Mouse (Mus musculus) left cerebral cortex, adult 8-10 months (tissue): Measurements from ENCODE around the gene Zswim5. TPM values are rescaled to one million over a fixed set of nuclear protein-coding genes. Genes with fewer than 3 reads are reported as not detected.
A peak's percentile ranks its signal among the peaks of the same experiment; 100 is the strongest.
"Not testable (repeated sequence)": the region's sequence is repeated elsewhere in the genome, so short reads cannot be mapped to it uniquely, and the experiment has no call there.

Source experiments
- DNase-seq, 2 experiments: peaks; one replicate each; pipeline ENCODE4 v3.0.0; 2022; ENCODE audit warnings: low spot score in 2 of 2
- total RNA-seq, 4 experiments: library from RNA; stranded (reverse); gene quantifications; 2 replicates each; pipeline ENCODE4 v1.2.4; 2022

The Zswim5 gene
- 10 to 100 TPM; 11.4 to 13.9 (median 12.4) TPM for total RNA-seq

- DNase-seq, result peak; percentile 51 to 72
Measured at GRCm38 (mm10) chr4:116876995-116877728, at the start of gene Zswim5. TSS of gene Zswim5 (plus strand) at chr4:116877376.

DNA sequence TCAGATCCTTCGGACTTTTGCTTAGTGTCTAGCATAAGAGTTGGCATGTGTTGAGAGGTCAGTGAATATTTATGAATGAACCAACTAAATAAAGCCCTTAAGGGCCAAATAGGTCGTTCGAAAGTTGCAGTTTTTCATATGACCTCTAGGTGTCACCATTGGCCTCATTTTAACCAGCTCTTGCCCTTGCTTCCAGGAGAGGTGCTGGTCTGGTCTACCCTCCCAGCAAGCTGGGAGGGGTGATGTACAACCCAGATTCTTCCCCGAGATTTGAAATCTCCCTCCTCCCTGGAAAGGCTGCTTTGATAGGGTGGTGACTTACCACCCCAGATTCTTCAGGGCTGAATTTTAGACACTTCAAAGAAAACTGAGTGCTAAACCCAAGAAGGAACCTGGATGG is 49.4 kb upstream of the Zswim5 start:
- no peak for DNase-seq

DNA sequence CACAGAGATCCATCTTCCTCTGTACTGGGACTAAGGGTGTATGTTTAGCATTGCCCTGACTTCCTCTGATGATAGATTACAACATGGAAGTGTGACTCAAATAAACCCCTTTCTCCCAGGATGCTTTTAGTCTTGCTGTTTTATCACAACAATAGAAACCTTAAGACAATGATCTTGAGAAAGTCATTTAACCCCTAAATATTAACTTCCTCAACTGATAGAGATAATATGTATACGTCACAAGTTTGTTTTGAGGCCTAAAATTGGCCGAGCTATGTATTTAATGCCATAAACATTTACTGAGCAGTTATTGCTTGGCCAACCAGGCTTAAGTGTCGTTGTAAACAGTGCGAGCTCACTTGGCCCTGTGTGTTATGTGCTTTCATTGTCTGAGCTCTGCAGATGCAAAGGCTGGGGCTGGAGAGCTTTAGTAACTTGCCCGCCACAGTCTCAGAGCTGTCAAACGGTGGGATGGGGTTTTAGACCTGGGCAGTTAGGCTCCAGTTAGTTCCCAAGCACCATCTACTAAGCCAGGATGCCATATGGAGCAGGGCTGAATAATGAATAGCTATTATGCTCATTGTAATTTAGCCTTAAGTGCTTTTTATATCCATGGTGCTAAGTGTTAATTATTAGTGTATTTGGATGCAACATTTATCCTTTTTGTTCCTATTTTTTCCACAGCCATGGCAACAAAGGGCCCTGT is 47.7 kb upstream of the Zswim5 start:
- no peak for DNase-seq

DNA sequence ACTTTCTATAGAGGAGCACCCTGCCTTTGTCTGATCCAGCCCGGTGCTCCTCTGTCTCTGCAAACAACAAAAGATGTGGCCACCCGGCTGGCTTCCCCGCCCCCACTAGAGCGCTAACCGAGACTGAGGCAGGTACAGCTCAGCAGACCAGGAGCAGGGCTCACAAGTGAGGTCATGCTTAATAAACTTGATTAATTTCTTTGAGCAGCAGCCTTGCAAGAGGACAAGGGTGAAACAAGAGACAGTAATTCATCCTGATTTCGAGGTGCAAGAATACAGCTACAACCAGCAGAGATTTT is 47.2 kb upstream of the Zswim5 start:
- DNase-seq, result no peak

DNA sequence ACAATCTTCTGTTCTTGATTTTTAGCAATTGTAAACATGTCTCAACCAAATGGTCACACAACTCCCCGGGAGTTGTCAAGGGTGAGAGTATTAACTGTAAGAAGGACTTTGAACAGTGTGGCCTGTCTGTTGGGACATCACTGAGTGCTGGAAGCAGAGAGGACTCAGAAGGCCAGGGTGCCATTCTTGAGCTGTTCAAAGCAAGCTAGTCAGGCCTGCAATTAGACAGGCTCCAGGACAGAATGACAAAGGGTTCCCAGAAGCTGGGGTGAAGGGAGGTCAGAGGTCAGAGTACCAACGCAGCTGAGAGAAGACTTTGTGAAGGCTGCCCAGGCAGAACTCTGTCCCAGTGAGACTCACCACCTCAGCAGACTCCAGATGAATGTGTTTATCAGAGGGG is 38.2 kb upstream of the Zswim5 start:
- no peak for DNase-seq

DNA sequence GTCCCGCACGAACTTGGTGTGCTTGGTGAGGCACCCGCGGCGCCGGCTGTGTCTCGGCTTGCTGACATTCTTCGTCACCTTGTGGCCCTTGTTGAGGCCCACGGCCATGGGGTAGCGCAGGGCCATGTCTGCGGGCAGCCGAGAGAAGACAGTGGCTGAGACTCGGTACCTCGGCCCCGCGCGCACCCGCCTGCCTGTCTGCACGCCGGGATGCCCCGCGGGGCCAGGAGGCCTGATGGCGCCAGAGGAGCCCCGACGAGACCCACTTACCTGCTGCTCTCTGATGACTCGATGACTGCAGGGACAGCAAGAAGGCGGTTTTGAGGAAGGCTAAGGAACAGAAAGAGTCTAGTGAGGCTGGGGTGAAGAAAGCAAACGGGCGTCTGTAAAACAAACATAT is 37.1 kb upstream of the Zswim5 start:
- DNase-seq, result not testable (repeated sequence)

DNA sequence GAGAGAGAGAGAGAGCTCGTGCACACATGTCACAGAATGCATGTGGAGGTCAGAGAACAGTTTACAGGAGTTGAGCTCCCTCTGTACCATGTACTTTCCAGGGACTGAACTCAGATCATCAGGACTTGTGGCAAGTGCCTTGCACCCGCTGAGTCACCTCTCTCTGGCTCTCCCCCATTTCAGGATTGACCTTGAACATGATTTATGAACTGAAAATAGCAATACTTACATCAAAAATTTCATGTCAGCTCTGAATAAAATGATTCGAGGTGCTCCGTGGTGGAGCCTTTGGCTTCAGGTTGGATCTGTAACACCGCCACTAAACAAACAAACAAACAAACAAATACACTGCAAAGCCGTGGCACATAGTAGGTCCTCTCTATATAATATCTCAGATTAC is 36.3 kb upstream of the Zswim5 start:
- no peak for DNase-seq

DNA sequence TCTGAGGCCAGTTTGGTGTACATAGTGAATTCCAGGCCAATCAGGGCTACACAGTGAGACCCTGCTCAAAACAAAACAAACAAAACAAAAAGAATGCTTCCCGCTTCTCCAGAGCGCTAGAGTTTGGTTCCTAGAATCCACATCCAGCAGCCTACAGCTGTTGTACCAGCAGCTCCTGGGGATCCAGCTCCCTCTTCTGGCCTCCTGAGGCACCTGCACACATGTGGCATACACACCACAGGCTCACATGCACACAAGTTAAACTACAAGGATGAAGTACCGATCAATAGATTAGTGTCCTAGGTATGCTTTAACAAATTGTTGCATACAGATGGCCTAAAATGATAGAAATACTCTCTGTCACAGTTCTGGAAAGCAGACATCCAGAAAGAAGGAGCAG is 32.9 kb upstream of the Zswim5 start:
- no peak for DNase-seq

GRCm38 (mm10) chr4:116849901-116850300 is 27.3 kb upstream of the Zswim5 start:
- DNase-seq, result no peak

- DNase-seq, result no peak
Measured at GRCm38 (mm10) chr4:116854286-116854685, 22.9 kb upstream of the Zswim5 start.

DNA sequence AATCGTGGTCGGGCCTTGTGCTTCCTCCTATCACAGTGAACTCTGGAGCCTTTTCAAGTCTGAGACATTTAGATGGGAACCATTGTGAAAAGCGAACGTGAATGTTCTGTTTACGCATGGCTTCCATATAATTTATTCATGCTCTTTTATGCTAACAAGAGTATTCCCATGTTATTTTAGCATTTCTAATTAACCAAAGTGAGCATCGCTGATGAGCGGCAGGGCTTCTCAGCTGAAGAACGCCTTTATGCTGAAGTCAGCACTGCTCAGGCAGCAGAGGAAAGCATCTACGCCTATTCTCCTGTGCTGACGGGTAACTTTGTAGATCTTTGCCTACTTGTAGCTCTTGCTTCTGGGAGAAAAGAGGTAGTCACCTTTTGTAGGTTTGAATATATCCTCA is 20.0 kb upstream of the Zswim5 start:
- DNase-seq, result no peak

DNA sequence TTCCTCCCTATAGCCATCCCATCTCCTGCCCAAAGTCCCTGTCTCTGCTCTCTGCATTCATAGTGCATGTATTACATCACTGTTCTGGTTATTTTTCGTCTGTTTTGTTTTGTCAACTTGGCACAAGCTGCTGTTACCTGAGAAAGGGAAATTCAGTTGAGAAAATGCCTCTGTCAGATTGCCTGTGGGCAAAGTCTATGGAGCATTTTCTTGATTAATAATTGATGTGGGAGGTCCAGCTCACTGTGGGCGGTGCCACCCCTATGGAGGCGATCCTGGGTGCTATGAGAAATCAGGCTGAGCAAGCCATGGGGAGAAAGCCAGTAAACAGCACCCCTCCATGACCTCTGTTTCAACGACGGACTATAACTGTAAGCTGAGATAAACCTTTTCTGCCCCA is 17.5 kb upstream of the Zswim5 start:
- no peak for DNase-seq

DNA sequence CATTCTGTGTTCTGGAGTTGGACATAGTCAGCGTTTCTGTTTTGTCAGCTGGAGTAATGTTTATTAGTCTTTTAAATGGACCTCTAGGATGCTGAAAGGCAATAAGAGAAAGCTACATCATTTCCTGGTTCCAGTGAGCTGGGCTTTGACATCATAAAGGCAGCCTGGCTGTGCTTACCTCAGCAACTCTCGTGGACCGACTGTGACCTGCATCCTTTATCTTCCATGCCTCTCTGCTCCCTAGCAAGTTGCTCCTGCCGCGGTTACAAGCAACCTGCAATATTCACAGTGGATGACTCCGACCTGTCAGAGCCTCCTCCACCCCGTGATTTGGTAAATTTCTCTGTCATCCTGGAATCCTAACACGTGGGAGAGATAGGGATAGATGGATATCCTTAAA is 15.2 kb upstream of the Zswim5 start:
- no peak for DNase-seq

DNA sequence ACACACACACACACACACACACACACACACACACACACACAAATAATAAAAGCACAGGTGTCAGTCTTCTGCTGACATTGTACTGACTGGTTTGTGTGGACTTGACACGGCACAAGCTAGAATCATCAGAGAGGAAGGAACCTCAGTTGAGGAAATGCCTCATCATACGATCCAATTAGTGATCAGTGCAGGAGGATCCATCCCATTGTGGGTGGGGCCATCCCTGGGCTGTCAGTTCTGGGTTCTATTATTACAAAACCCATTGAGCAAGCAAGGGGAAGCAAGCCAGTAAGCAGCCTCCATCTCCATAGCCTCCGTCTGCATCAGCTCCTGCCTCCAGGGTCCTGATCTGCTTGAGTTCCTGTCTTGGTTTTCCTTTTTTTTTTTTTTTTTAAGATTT is 7.3 kb upstream of the Zswim5 start:
- DNase-seq, result no peak

DNA sequence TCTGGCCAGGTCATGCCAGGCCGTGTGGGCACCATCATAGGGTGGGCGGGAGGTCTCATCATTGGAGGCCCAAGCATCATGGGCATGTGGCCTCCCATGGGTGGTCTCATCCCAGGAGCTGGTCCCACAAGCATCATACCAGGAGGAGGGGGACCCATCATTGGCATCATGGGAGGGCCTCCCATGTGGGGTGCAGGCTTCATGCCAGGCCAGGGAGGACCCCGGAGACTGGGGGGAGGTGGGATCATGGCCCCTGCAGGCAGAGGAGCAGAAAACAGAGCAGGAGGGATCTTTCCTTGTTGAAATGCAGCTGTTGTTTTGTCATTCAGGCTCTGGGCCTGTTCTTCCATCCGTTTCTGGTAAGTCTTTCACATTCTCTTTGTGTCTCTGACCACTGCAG is 2.6 kb upstream of the Zswim5 start:
- DNase-seq, result no peak

GRCm38 (mm10) chr4:116876630-116876994 is 564 bp upstream of the Zswim5 start:
- DNase-seq, result peak in 1 of 2 experiments; percentile 26

GRCm38 (mm10) chr4:116877729-116878321 is 649 bp downstream of the Zswim5 start:
- peak; percentile 10 to 23 for DNase-seq

GRCm38 (mm10) chr4:116878491-116878890 is 1.3 kb downstream of the Zswim5 start:
- peak in 1 of 2 experiments; percentile 8 for DNase-seq

DNA sequence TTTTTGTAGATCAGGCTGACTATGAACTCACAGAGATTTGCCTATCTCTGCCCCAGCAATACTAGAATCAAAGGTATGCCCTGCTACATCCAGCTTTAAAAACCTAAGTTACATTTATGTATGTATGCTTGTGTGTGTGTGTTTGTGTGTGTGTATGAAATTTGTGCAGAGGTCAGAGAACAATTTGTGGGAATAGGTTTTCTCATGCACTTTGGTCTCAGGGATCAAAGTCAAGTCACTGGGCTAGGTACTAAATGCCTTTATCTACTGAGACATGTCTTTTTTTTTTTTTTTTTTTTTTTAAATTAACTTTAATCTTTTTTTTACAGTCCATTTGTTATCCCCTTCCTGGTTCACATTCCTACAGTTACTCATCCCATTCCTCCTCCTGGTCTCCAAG is 5.5 kb downstream of the Zswim5 start:
- no peak for DNase-seq

DNA sequence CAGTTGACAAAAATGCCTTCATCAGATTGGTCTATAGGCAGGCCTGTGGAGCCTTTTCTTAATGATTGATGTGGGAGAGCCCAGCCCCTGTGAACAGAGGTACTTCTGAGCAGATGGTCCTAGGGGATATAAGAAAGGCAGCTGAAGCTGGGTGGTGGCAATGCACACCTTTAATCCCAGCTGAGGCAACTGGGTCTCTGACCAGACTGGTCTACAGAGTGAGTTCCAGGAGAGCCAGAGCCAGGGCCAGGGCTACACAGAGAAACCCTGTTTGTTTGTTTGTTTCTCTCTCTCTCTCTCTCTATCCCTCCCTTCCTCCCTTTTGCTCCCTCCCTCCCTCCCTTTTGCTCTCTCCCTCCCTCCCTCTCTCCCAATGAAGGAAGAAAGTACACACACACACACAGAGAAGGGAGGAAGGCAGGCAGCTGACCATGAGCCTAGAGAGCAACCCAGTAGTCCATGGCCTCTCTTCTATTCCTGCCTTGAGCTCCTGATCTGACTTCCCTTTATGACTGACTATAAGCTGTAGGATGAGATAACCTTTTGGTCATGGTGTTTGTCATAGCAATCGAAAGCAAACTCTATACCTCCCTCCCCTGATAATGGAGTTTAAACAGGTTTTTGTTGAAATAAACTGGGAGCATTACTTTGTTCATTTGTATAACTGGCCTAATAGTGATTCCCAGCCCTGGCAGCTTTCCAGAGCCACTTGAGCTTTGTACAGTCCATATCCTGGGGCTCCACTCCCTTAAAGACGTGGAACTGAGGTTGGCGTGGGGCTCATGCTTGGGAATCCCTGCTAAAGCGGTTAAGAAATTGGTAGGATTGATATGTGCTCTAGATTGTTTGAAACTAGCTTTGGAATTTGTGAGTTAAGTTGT is 17.3 kb downstream of the Zswim5 start:
- DNase-seq, result no peak

DNA sequence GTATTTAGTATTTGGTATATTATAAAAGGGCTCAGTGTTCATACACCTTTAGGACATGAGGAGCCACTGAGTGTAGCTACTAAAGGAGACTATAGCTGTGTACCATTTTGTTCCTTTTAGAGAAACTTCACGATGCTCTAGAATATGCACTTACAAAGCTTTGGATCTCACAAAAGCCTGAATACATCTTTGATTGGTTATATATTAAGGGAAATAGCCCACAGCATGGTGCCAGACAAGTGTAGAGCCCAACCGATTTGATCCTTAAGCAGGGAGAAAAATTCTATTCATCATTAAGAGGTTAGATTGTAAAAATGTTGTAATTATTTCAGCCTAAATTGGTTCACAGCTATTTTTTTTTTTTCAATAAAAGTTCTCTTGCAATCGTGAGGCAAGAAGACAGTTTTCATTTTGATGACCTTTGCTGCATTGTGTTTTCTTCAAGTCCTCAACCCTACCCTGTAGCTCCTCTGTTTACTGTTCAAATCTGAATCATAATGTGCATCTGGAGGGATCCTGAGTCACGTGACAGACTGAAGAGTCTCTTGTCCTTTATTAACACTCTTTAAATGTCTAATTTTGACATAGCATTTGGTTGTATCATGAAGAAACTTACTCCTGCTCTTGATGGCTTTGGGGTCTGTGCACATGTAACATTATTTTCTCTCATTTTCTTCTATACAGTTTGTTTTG is 33.5 kb downstream of the Zswim5 start:
- DNase-seq, result no peak
